ENCODE assay signal across 9 mouse cellular contexts in genomic region chr8:80867598-80867997, GRCm38 (mm10). TPM values are rescaled to one million over a fixed set of nuclear protein-coding genes. Genes with fewer than 3 reads are reported as not detected.
DNase-seq lines count a peak whose midpoint lies in the region; ATAC-seq and TF ChIP-seq lines count a peak whose summit lies in the region.
"Had no signal": no experiment of that assay in that cellular context is flagged by ENCODE, and none has a peak within 500 bp of the region (broad histone marks: within the 10 kb centered on the region; RNA-seq: fewer than 3 reads in every experiment).

No protein-coding gene starts in this region.

- intact Hi-C loops in left cerebral cortex, postnatal 36 days (cut with DNase I) = no loop called here

- H3K9ac ChIP-seq in heart, embryonic 15.5 days = no peak overlapping the region
- H3K9ac ChIP-seq in lung, embryonic 16.5 days (ENCODE audit: low read length) = no peak overlapping the region
- H3K9ac ChIP-seq in intestine, embryonic 15.5 days = no peak overlapping the region
- H3K9ac ChIP-seq: stomach, embryonic 15.5 days had no signal

- H3K4me2 ChIP-seq in heart, embryonic 15.5 days = peak overlapping the region; percentile 56
- H3K4me2 ChIP-seq in lung, embryonic 16.5 days (ENCODE audit: low read depth, low read length) = no peak overlapping the region
- no peak overlapping the region for H3K4me2 ChIP-seq in intestine, embryonic 15.5 days (replicated peaks)
- H3K4me2 ChIP-seq: stomach, embryonic 15.5 days had no signal

- no peak for TF ChIP-seq POLR2A in kidney, adult 2 months (IDR thresholded peaks at IDR 0.05; ENCODE audit: low read depth, low read length)

- no peak overlapping the region for H3K4me3 ChIP-seq in kidney, adult 2 months (ENCODE audit: insufficient read depth, low read depth, low read length)
- peak overlapping the region; percentile 34 for H3K4me3 ChIP-seq in heart, embryonic 15.5 days
- H3K4me3 ChIP-seq in lung, embryonic 16.5 days (ENCODE audit: low read length) = no peak overlapping the region
- H3K4me3 ChIP-seq in intestine, embryonic 15.5 days (replicated peaks) = no peak overlapping the region
- H3K4me3 ChIP-seq: stomach, embryonic 15.5 days had no signal

- H3K27ac ChIP-seq in kidney, adult 2 months (ENCODE audit: insufficient read depth, low read depth, low read length) = peak overlapping the region; percentile 42
- H3K27ac ChIP-seq in heart, embryonic 15.5 days = peak overlapping the region; percentile 87
- H3K27ac ChIP-seq in lung, embryonic 16.5 days (ENCODE audit: low read length) = peak overlapping the region; percentile 52
- H3K27ac ChIP-seq in intestine, embryonic 15.5 days = no peak overlapping the region
- H3K27ac ChIP-seq: stomach, embryonic 15.5 days had no signal

- H3K9me3 ChIP-seq in heart, embryonic 15.5 days (replicated peaks) = no peaks in the 10 kb centered on the region
- no peaks in the 10 kb centered on the region for H3K9me3 ChIP-seq in lung, embryonic 16.5 days (ENCODE audit: control insufficient read depth, low read length)
- no peaks in the 10 kb centered on the region for H3K9me3 ChIP-seq in intestine, embryonic 15.5 days
- H3K9me3 ChIP-seq: stomach, embryonic 15.5 days had no signal

- TF ChIP-seq CTCF in kidney, adult 2 months (conservative IDR thresholded peaks at IDR 0.05; ENCODE audit: insufficient read depth, insufficient read length, low read depth, low read length) = no peak

- H3K4me1 ChIP-seq in kidney, adult 2 months (ENCODE audit: control insufficient read depth, insufficient read depth, low read length) = peaks cover 42% of the 10 kb centered on the region
- H3K4me1 ChIP-seq in heart, embryonic 15.5 days (replicated peaks) = peaks cover 79% of the 10 kb centered on the region
- H3K4me1 ChIP-seq in lung, embryonic 16.5 days (replicated peaks; ENCODE audit: control insufficient read depth, insufficient read depth, low read length) = peaks cover 53% of the 10 kb centered on the region
- peaks cover 37% of the 10 kb centered on the region for H3K4me1 ChIP-seq in intestine, embryonic 15.5 days (replicated peaks)

- H3K27me3 ChIP-seq in kidney, adult 2 months (replicated peaks; ENCODE audit: control insufficient read depth, insufficient read depth, low read length) = no peaks in the 10 kb centered on the region
- no peaks in the 10 kb centered on the region for H3K27me3 ChIP-seq in heart, embryonic 15.5 days
- no peaks in the 10 kb centered on the region for H3K27me3 ChIP-seq in lung, embryonic 16.5 days (ENCODE audit: control insufficient read depth, insufficient read depth, low read depth, low read length)
- H3K27me3 ChIP-seq in intestine, embryonic 15.5 days (replicated peaks) = no peaks in the 10 kb centered on the region
- H3K27me3 ChIP-seq: stomach, embryonic 15.5 days had no signal

- H3K36me3 ChIP-seq in kidney, adult 2 months (ENCODE audit: control insufficient read depth, insufficient read depth, low read length) = no peaks in the 10 kb centered on the region
- H3K36me3 ChIP-seq in heart, embryonic 15.5 days = peaks cover 10% of the 10 kb centered on the region; the same call in 1 of the 2 replicates
- no peaks in the 10 kb centered on the region for H3K36me3 ChIP-seq in lung, embryonic 16.5 days (ENCODE audit: control insufficient read depth, insufficient read depth, low read length)
- no peaks in the 10 kb centered on the region for H3K36me3 ChIP-seq in intestine, embryonic 15.5 days
- H3K36me3 ChIP-seq: stomach, embryonic 15.5 days had no signal

- ATAC-seq in heart, embryonic 15.5 days (replicated peaks; ENCODE audit: insufficient number of reproducible peaks, insufficient read depth, low FRiP score, low read depth) = peak; percentile 45; the same call in 1 of the 2 replicates
- ATAC-seq in lung, embryonic 16.5 days (ENCODE audit: low read depth) = peak; percentile 63
- ATAC-seq in intestine, embryonic 15.5 days = no peak

- 46% methylated on average over 3 of the region's 3 CpGs for WGBS in kidney, adult 2 months
- 50% methylated on average over 3 of the region's 3 CpGs for WGBS in heart, embryonic 15.5 days
- WGBS in lung, embryonic 16.5 days = 51% methylated on average over 3 of the region's 3 CpGs
- 79% methylated on average over 3 of the region's 3 CpGs for WGBS in intestine, embryonic 15.5 days

- peak; percentile 63 for DNase-seq in kidney, adult 2 months
- DNase-seq in kidney, postnatal 4 days = no peak
- peak; percentile 66 for DNase-seq in adrenal gland, postnatal 14 days
- no peak for DNase-seq in left cerebral cortex, postnatal 36 days (ENCODE audit: low spot score in 2 of 2)
- DNase-seq in urinary bladder, postnatal 25 days (ENCODE audit: low spot score) = no peak

RNA-seq across cellular contexts. Expression of gene Gab1, which starts 12.7 kb away (rescaled TPM):
- polyA plus RNA-seq in kidney, adult 2 months (2012; rRNA removed) = 24.6 and 27.8 TPM in 2 replicates
- 18.0 and 20.1 TPM in 2 replicates for total RNA-seq in adrenal gland, postnatal 14 days (2021)
- polyA plus RNA-seq in heart, embryonic 15.5 days (2015; fragmentation: Nextera tagmentation; extraction: Ambion mirVana) = 28.4 and 30.6 TPM in 2 replicates
- polyA plus RNA-seq in lung, embryonic 16.5 days (2015; fragmentation: Nextera tagmentation; extraction: Ambion mirVana) = 21.5 and 22.4 TPM in 2 replicates
- polyA plus RNA-seq in intestine, embryonic 15.5 days (2015; fragmentation: Nextera tagmentation; extraction: Ambion mirVana) = 13.5 and 14.3 TPM in 2 replicates
- 10 to 100 TPM; 14.6 to 15.4 TPM for total RNA-seq in left cerebral cortex, postnatal 36 days (2021)

Comparison
In these comparisons a context has a peak if more than half of its experiments do, and no peak if none do; other contexts are left out.
1. DNase-seq: peak in kidney, adult 2 months (single experiment) and adrenal gland, postnatal 14 days (single experiment); none in kidney, postnatal 4 days (0 of 2), left cerebral cortex, postnatal 36 days (0 of 2) and urinary bladder, postnatal 25 days (single experiment).